Mouse (Mus musculus) MEL (cell line): ENCODE results near the gene Olfr1496.

Source experiments
- CTCF ChIP-seq, 3 experiments: IDR thresholded peaks in 2 of 3; conservative IDR thresholded peaks in 1 of 3; 2 replicates each; pipeline ENCODE4 v1.5.1; 2011 to 2012; ENCODE audit warnings: low read length in 3 of 3, low read depth in 2 of 3, mild to moderate bottlenecking in 2 of 3, improper control_type of control experiment in 1 of 3, inconsistent platforms in 1 of 3, mixed read lengths in 1 of 3, moderate library complexity in 1 of 3; ENCODE audit not compliant: control insufficient read depth in 1 of 3, insufficient read depth in 1 of 3, poor library complexity in 1 of 3, severe bottlenecking in 1 of 3
- MAX ChIP-seq: IDR thresholded peaks from 2 replicates; pipeline ENCODE4 v1.6.1; 2011; ENCODE audit warnings: low read length, improper control_type of control experiment
- MAZ ChIP-seq: IDR thresholded peaks from 2 replicates; pipeline ENCODE4 v1.6.1; 2012; ENCODE audit warnings: low read depth, mild to moderate bottlenecking, inconsistent platforms, low read length, improper control_type of control experiment
- POLR2A ChIP-seq, 2 experiments: IDR thresholded peaks; 2 replicates each; pipeline ENCODE4 v1.6.1; 2011 to 2012; ENCODE audit warnings: low read length in 2 of 2, mild to moderate bottlenecking in 2 of 2, control low read depth in 1 of 2, improper control_type of control experiment in 1 of 2, low read depth in 1 of 2, moderate library complexity in 1 of 2; ENCODE audit not compliant: control insufficient read depth in 1 of 2, insufficient read depth in 1 of 2, poor library complexity in 1 of 2
- POLR2AphosphoS5 ChIP-seq: IDR thresholded peaks from 2 replicates; pipeline ENCODE4 v1.6.1; 2012; ENCODE audit warnings: low read depth, borderline replicate concordance, mild to moderate bottlenecking, inconsistent platforms, low read length, moderate library complexity, mixed read lengths
- ZC3H11A ChIP-seq: IDR thresholded peaks from 2 replicates; pipeline ENCODE4 v1.6.1; 2012; ENCODE audit warnings: low read depth, mild to moderate bottlenecking, inconsistent platforms, low read length, improper control_type of control experiment

- TF ChIP-seq POLR2A (IDR thresholded peaks at IDR 0.05; ENCODE audit: control insufficient read depth in 1 of 2, insufficient read depth in 1 of 2, low read depth in 1 of 2, low read length in 2 of 2, poor library complexity in 1 of 2), result no peak
- TF ChIP-seq POLR2AphosphoS5, result no peak
- no peak for TF ChIP-seq CTCF (IDR thresholded peaks at IDR 0.05 in 2 of 3, conservative IDR thresholded peaks at IDR 0.05 in 1 of 3; ENCODE audit: control insufficient read depth in 1 of 3, insufficient read depth in 1 of 3, low read depth in 2 of 3, low read length in 3 of 3, poor library complexity in 1 of 3, severe bottlenecking in 1 of 3)
- TF ChIP-seq ZC3H11A, result no peak
- TF ChIP-seq MAZ, result no peak
- no peak for TF ChIP-seq MAX
These were observed 9.0 kb upstream of the Olfr1496 start for GRCm38 (mm10) chr19:13768565-13769276.
